ENCODE assay signal across 25 mouse cellular contexts in the genomic region with DNA sequence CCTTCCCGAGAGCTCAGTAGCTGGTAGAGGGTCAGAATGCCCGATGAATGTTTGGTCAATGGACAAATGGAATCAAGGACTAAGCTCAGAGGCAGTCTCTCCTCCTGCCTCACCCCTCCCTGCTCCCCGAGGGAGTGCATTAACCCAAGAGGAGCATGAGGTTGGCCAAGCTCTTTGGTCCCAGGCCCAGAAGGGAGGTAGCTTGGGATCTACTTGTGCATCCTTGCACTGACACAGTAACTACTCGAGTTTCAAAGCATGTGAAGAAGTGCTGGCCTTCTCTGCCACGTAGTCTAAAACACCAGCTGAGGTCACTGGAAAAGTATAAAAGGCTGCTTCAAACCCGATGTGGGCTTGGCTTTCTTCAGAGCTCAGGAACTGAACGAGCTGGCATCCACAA.
"Had no signal": no experiment of that assay in that cellular context is flagged by ENCODE, and none has a peak within 500 bp of the region (broad histone marks: within the 10 kb centered on the region; RNA-seq: fewer than 3 reads in every experiment).

No protein-coding gene starts in this region.

- H3K36me3 ChIP-seq: heart, embryonic 13.5 days; heart, embryonic 15.5 days; hindbrain, embryonic 13.5 days; hindbrain, embryonic 15.5 days; intestine, embryonic 15.5 days; limb, embryonic 10.5 days; limb, embryonic 12.5 days; liver, embryonic 13.5 days; liver, embryonic 15.5 days had no signal

- H3K4me3 ChIP-seq: heart, adult 2 months; heart, embryonic 13.5 days; heart, embryonic 15.5 days; hindbrain, embryonic 13.5 days; hindbrain, embryonic 15.5 days; intestine, embryonic 15.5 days; layer of hippocampus, adult 2 months; limb, embryonic 10.5 days; limb, embryonic 12.5 days; liver, embryonic 13.5 days; liver, embryonic 15.5 days had no signal

- H3K27me3 ChIP-seq: heart, embryonic 13.5 days; heart, embryonic 15.5 days; hindbrain, embryonic 13.5 days; hindbrain, embryonic 15.5 days; intestine, embryonic 15.5 days; limb, embryonic 12.5 days; liver, embryonic 13.5 days; liver, embryonic 15.5 days had no signal

- H3K4me2 ChIP-seq: heart, embryonic 11.5 days; heart, embryonic 13.5 days; heart, embryonic 15.5 days; hindbrain, embryonic 13.5 days; hindbrain, embryonic 15.5 days; intestine, embryonic 15.5 days; limb, embryonic 12.5 days; liver, embryonic 11.5 days; liver, embryonic 13.5 days; liver, embryonic 15.5 days had no signal

- DNase-seq: gastrocnemius, postnatal 14 days; gastrocnemius, postnatal 36 days; heart, adult 11 months; heart, adult 2 months; heart, postnatal 14 days; heart, postnatal 36 days; kidney, adult 18-20 months; kidney, adult 8-10 months; kidney, postnatal 10 days; kidney, postnatal 25 days; kidney, postnatal 4 days; layer of hippocampus, postnatal 36 days; liver; liver, embryonic 13.5 days had no signal
